Mouse (Mus musculus) neural tube, embryonic 15.5 days (tissue): ENCODE measurements around the gene Ttll1. TPM values are rescaled to one million over a fixed set of nuclear protein-coding genes. Genes with fewer than 3 reads are reported as not detected.

Experiments
- ATAC-seq: fragments of 200-750 bp; cut with Nextera tagmentation; 2 replicates; pipeline ENCODE4 v1.8.0; 2017; ENCODE audit warnings: mild to moderate bottlenecking, moderate TSS enrichment, moderate library complexity; ENCODE audit not compliant: low FRiP score
- H3K27ac ChIP-seq: fragments of 300-500 bp; sonication (generic); replicated peaks from 2 replicates; pipeline ENCODE4 v1.5.1; 2015; ENCODE audit warnings: mild to moderate bottlenecking, inconsistent platforms
- H3K27me3 ChIP-seq: fragments of 300-500 bp; sonication (generic); replicated peaks from 2 replicates; pipeline ENCODE4 v1.6.1; 2015; ENCODE audit warnings: inconsistent platforms
- H3K36me3 ChIP-seq: fragments of 300-500 bp; sonication (generic); 2 replicates; pipeline ENCODE4 v1.6.1; 2015; ENCODE audit warnings: inconsistent platforms
- H3K4me1 ChIP-seq: fragments of 300-500 bp; sonication (generic); 2 replicates; pipeline ENCODE4 v1.6.1; 2015; ENCODE audit warnings: inconsistent platforms
- H3K4me2 ChIP-seq: fragments of 300-500 bp; sonication (generic); 2 replicates; pipeline ENCODE4 v1.6.1; 2015; ENCODE audit warnings: inconsistent platforms, mild to moderate bottlenecking, moderate library complexity
- H3K4me3 ChIP-seq: fragments of 300-500 bp; sonication (generic); replicated peaks from 2 replicates; pipeline ENCODE4 v1.5.1; 2015; ENCODE audit warnings: mild to moderate bottlenecking, inconsistent platforms
- H3K9ac ChIP-seq: fragments of 300-500 bp; sonication (generic); replicated peaks from 2 replicates; pipeline ENCODE4 v1.6.1; 2015; ENCODE audit warnings: mild to moderate bottlenecking, inconsistent platforms
- H3K9me3 ChIP-seq: fragments of 300-500 bp; sonication (generic); replicated peaks from 2 replicates; pipeline ENCODE4 v1.6.1; 2016; ENCODE audit warnings: inconsistent platforms
- WGBS: fragments of 180-500 bp; shearing (Covaris S2); methylation state at CpG from one replicate; pipeline ENCODE4 v1.1.7; 2015; ENCODE audit warnings: mixed read lengths; 5-methylcytosine and 5-hydroxymethylcytosine counted together
- polyA plus RNA-seq: library from polyadenylated mRNA; unstranded; fragments of >200 nt; fragmentation: Nextera tagmentation; extraction: Ambion mirVana; gene quantifications from 2 replicates; pipeline ENCODE4 v1.2.1, GENCODE M21; 2015

Ttll1 gene
- polyA plus RNA-seq, 1 experiment from 2014 or later, result 112 TPM

DNA sequence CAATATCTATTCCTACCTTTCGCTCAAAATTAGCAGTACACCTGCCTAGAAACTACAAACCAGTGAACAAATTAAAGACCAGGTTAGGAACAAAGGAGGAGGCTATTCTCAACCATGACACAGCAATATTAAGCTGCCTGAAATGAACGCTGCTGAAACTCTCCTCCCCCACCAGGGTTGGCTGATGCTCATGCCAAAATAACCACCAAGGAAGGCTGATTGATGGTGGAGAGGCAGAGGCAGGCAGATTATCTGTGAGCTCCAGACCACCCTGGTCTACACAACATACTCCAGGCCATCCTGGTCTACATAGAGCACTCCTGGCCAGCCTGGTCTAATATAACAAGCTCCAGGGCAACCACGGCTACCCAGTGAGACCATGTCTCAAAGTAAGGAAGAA lies 15.5 kb downstream of the Ttll1 start:
- Histone ChIP-seq H3K4me1 (no peaks in the 10 kb centered on the region), H3K4me2 (no peak overlapping the region), H3K9ac (no peak overlapping the region), H3K9me3 (no peaks in the 10 kb centered on the region), H3K27me3 (no peaks in the 10 kb centered on the region), H3K4me3 (no peak overlapping the region), H3K36me3 (peaks cover 96% of the 10 kb centered on the region), H3K27ac (no peak overlapping the region)
- WGBS, result 88% methylated on average over 3 of the region's 3 CpGs
- no peak for ATAC-seq

DNA sequence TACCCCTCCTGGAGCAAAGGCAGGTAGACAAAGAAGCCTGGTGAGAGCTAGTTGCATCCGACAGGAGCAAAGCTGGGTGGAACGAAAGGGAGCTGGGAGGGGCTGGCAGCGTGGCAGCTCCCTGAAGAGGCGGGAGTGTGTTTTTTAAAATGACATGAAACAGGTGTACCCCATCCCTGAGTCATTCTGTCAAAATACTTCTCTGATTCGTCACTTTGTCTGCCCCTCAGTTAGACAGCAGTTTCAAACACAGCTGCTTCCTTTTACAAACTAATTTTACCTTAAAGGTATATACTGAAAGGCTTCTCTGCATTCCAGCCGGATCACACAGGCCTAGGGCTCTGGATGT lies 16.1 kb downstream of the Ttll1 start:
- Histone ChIP-seq H3K27ac (no peak overlapping the region), H3K27me3 (no peaks in the 10 kb centered on the region), H3K9ac (no peak overlapping the region), H3K4me3 (no peak overlapping the region), H3K4me2 (no peak overlapping the region), H3K36me3 (peaks cover 96% of the 10 kb centered on the region), H3K9me3 (no peaks in the 10 kb centered on the region), H3K4me1 (no peaks in the 10 kb centered on the region)
- no peak for ATAC-seq
- 69% methylated on average over 6 of the region's 6 CpGs for WGBS

DNA sequence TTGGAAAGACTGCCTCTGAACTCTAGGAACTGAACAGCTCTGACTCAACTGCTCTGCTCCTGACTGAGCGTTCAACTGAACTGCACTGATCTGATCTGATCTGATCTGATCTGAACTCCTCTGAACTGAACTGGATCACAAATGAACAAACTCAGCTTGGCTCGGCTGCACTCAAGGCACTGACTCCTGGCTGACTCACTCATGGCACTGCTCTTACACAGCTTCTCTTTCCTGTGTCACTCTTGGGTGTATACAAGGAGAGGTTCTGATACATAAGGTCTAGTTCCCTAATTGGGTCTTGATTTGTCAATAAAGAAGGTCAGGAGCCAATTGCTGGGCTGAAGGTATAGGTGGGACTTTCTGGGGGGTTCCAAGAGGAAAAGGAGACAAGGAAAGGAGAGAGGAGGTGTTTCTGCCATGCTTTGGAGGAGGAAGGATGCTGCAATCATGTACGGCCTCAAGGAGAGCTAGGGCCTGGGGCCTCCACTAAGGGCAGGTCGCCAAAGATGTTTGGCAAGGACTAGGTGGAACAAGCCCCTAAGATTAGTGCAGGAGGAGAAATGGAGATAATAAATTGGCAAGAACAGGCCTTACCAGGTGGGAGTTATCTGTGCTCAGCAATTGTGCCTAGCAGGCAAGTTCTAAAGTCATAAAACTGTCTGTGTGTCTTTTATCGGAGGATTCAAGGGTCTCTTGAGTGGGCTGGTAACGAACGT lies 16.7 kb downstream of the Ttll1 start:
- Histone ChIP-seq H3K36me3 (peaks cover 94% of the 10 kb centered on the region), H3K4me2 (no peak overlapping the region), H3K4me3 (no peak overlapping the region), H3K27ac (no peak overlapping the region), H3K27me3 (no peaks in the 10 kb centered on the region), H3K9me3 (no peaks in the 10 kb centered on the region), H3K4me1 (no peaks in the 10 kb centered on the region), H3K9ac (no peak overlapping the region)
- 69% methylated on average over 7 of the region's 7 CpGs for whole genome bisulfite sequencing
- no peak for ATAC-seq

DNA sequence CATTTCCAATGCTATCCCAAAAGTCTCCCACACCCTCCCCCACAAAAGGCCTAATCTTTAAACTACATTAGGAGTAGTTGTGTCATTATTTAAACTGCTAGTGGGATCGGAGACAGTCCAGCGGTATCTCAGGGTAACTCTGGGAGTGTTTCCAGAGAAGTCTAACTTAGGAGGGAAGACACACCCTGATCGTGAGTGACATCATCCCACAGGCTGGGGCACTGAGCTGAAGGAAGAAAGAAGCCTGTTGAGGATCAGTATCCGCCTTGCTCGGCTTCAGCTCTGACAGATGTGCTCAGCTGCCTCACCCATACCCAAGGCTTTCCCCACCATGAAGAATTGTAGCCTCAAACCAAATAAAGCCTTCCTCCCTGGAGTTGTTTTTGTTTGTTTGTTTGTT lies 18.8 kb downstream of the Ttll1 start:
- H3K4me2 ChIP-seq, result no peak overlapping the region
- H3K36me3 ChIP-seq, result peaks cover 89% of the 10 kb centered on the region
- no peak for ATAC-seq
- no peak overlapping the region for H3K27ac ChIP-seq
- H3K27me3 ChIP-seq, result no peaks in the 10 kb centered on the region
- no peak overlapping the region for H3K9ac ChIP-seq
- WGBS, result 88% methylated on average over 5 of the region's 5 CpGs
- H3K9me3 ChIP-seq, result no peaks in the 10 kb centered on the region
- no peaks in the 10 kb centered on the region for H3K4me1 ChIP-seq
- H3K4me3 ChIP-seq, result no peak overlapping the region

DNA sequence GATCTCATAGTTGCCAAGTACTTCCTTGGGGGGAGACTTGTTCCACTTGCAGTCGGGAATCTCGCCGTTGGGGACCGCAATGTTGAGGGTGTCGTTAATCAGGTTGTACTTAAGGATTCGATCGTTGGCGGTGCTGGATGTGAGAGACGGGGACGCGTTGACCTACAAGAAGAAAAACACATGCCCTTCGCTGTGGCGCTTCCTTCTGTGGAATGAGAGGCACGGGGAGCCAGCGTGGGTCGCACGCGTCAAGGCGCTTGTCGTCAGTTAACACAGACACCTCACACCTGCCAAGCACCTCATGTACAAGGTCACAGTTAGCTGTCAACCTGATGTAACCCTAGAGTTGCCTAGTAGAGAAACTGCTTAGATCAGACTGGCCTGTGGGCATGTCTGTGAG lies 21.2 kb downstream of the Ttll1 start:
- Histone ChIP-seq H3K9me3 (no peaks in the 10 kb centered on the region), H3K4me1 (no peaks in the 10 kb centered on the region), H3K4me3 (no peak overlapping the region), H3K36me3 (peaks cover 86% of the 10 kb centered on the region), H3K27me3 (no peaks in the 10 kb centered on the region), H3K27ac (no peak overlapping the region), H3K9ac (no peak overlapping the region), H3K4me2 (no peak overlapping the region)
- 93% methylated on average over 20 of the region's 20 CpGs for WGBS
- ATAC-seq, result no peak

DNA sequence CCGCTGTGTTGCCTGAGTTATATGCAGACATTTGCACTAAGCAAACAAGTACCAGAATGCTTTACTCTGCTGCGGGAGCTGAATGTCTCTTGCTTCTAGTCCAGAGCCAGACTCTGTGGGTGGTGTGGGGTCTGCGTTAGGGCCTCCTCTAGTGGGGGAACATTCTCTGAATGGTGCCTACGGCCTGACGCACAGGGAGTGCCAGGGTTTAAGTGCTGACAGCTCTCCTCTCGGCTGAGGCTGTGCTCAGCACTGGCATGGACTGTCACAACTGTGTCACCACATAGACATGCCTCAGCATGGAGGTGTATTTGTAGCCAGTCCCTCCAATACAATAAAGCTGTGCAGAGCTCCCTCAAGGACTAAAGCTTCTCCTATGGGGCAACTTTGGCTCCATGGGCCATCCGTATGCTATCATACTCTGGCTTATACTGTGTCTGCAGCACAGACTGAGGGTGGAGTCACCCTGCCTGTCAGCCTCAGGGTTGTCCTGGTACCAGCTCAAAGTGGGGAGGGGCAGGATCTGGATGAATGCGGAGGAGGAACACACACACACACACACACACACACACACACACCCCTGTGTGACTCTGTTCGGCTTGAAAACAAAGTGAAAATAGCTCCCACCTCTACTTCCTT lies 23.1 kb downstream of the Ttll1 start:
- no peaks in the 10 kb centered on the region for H3K4me1 ChIP-seq
- no peak overlapping the region for H3K4me2 ChIP-seq
- H3K9me3 ChIP-seq, result no peaks in the 10 kb centered on the region
- no peak overlapping the region for H3K4me3 ChIP-seq
- H3K36me3 ChIP-seq, result peaks cover 78% of the 10 kb centered on the region
- H3K9ac ChIP-seq, result no peak overlapping the region
- 68% methylated on average over 9 of the region's 9 CpGs for WGBS
- ATAC-seq, result no peak
- H3K27ac ChIP-seq, result no peak overlapping the region
- no peaks in the 10 kb centered on the region for H3K27me3 ChIP-seq

DNA sequence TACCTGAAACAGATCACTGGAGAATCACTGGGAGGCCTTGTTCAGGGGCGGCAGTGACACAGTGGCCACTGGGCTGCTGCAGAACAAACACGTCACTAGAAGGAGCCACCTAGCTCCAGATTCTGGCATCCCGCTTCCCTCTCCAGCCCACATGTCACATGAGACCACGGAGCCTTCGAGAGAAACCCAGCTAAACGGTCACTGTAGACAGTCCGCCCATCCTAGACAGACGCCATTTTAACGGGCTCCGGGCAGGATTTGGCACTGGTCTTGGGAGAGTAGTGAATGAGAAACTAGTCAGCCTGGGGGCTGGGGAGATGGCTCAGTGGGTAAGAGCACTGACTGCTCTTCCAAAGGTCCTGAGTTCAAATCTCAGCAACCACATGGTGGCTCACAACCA lies 26.4 kb downstream of the Ttll1 start:
- no peak overlapping the region for H3K27ac ChIP-seq
- WGBS, result 91% methylated on average over 10 of the region's 10 CpGs
- H3K27me3 ChIP-seq, result no peaks in the 10 kb centered on the region
- H3K9me3 ChIP-seq, result no peaks in the 10 kb centered on the region
- H3K36me3 ChIP-seq, result peaks cover 49% of the 10 kb centered on the region
- H3K4me2 ChIP-seq, result no peak overlapping the region
- no peak overlapping the region for H3K4me3 ChIP-seq
- ATAC-seq, result no peak
- no peaks in the 10 kb centered on the region for H3K4me1 ChIP-seq
- no peak overlapping the region for H3K9ac ChIP-seq

DNA sequence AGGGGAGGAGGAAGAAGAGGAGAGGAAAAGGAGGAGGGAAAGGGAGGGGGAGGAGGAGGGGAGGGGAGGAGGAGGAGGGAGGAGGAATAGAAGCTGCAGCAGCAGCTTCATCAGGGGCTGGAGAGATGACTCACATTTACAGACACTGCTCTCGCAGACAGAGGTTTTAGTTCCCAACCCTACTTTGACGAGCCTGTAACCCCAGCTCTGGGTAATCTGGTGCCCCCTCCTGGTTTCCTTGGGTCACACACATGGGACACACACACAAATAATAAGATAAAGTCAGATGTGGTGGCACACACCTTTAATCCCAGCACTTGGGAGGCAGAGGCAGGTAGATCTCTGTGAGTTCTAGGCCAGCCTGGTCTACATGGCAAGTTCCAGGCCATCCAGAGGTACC lies 27.2 kb downstream of the Ttll1 start:
- ATAC-seq, result no peak
- H3K36me3 ChIP-seq, result peaks cover 44% of the 10 kb centered on the region
- WGBS, result 31% methylated on average over 2 of the region's 2 CpGs

DNA sequence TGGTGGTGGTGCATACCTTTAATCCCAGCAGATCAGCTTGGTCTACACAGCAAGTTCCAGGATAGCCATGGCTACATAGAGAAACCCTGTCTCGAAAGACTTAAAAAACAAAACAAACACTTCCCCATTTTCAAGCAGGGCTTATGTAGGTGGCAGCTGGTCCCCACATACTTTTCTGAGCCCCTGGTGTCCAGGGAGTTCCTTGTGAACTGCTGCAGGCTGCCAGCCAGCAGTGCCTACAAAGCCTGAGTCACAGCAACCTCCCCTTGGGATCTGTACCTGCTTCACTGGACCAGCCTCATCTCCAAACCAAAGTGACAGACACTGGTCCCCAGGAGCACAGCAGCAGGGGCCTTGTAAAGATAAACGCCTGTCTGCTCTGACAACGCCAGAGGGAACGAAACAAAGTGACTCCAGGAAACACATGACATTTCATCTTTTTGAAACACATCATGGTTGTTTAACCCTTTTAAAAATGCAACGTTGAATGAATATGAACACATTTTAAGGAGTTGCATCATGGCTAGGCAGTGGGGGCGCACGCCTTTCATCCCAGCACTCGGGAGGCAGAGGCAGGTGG lies 28.0 kb downstream of the Ttll1 start:
- 73% methylated on average over 8 of the region's 8 CpGs for WGBS
- Histone ChIP-seq H3K36me3 (peaks cover 38% of the 10 kb centered on the region), H3K9me3 (no peaks in the 10 kb centered on the region), H3K4me3 (no peak overlapping the region), H3K9ac (no peak overlapping the region), H3K27me3 (no peaks in the 10 kb centered on the region), H3K4me2 (no peak overlapping the region), H3K27ac (no peak overlapping the region), H3K4me1 (no peaks in the 10 kb centered on the region)
- ATAC-seq, result no peak

More for the DNA sequence above, 27.2 kb downstream of the Ttll1 start:
- no peak overlapping the region for H3K4me3 ChIP-seq
- no peak overlapping the region for H3K4me2 ChIP-seq
- H3K27me3 ChIP-seq, result no peaks in the 10 kb centered on the region
- H3K4me1 ChIP-seq, result no peaks in the 10 kb centered on the region
- no peaks in the 10 kb centered on the region for H3K9me3 ChIP-seq
- H3K27ac ChIP-seq, result no peak overlapping the region
- H3K9ac ChIP-seq, result no peak overlapping the region

DNA sequence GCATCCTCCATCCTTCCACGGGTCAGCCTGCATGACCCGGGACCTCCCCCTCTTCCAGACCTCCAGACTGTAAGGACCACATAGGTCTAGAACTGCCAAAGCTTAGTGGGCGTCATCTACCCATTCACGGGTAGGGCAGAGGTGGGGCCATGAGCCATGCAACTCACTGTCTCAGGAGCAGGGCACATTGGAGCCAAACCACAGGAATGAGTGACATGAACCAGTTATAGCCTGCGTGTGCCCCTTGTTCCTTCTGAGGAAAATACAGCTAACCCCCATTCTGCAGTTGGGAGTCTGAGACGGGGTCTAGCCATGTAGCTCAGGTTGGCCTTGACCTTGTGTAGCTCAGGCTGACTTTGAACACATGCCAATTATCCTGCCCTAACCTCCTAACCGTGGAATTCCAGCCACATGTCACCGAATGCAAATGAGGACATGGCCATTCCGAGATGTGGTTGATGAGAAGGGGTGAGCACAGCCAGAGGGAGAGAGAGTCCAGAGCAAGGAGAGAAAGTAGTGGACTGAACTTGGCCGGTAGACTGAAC lies 29.4 kb downstream of the Ttll1 start:
- H3K4me3 ChIP-seq, result no peak overlapping the region
- no peaks in the 10 kb centered on the region for H3K27me3 ChIP-seq
- H3K27ac ChIP-seq, result no peak overlapping the region
- H3K9me3 ChIP-seq, result no peaks in the 10 kb centered on the region
- peaks cover 24% of the 10 kb centered on the region for H3K36me3 ChIP-seq
- 72% methylated on average over 10 of the region's 10 CpGs for WGBS
- no peaks in the 10 kb centered on the region for H3K4me1 ChIP-seq
- no peak for ATAC-seq
- no peak overlapping the region for H3K9ac ChIP-seq
- H3K4me2 ChIP-seq, result no peak overlapping the region

DNA sequence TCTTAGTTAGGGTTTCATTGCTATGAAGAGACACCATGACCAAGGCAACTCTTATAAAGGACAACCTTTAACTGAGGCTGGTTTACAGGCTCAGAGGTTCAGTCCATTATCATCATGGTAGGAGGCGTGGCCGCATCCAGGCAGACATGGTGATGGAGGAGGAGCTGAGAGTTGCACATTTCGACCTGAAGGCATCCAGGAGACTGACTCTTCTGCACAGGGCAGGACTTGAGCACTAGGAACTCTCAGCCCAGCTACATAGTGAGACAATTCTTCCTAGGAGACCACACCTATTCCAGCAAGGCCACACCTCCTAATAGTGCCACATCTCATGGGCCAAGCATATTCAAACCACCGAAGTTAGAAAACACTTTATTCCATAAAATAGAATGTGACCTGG lies 30.9 kb downstream of the Ttll1 start:
- ATAC-seq, result no peak
- H3K27ac ChIP-seq, result no peak overlapping the region
- H3K4me3 ChIP-seq, result no peak overlapping the region
- no peaks in the 10 kb centered on the region for H3K27me3 ChIP-seq
- no peaks in the 10 kb centered on the region for H3K9me3 ChIP-seq
- H3K4me2 ChIP-seq, result no peak overlapping the region
- 92% methylated on average over 4 of the region's 4 CpGs for WGBS
- no peak overlapping the region for H3K9ac ChIP-seq
- peaks cover 13% of the 10 kb centered on the region for H3K36me3 ChIP-seq
- H3K4me1 ChIP-seq, result no peaks in the 10 kb centered on the region

DNA sequence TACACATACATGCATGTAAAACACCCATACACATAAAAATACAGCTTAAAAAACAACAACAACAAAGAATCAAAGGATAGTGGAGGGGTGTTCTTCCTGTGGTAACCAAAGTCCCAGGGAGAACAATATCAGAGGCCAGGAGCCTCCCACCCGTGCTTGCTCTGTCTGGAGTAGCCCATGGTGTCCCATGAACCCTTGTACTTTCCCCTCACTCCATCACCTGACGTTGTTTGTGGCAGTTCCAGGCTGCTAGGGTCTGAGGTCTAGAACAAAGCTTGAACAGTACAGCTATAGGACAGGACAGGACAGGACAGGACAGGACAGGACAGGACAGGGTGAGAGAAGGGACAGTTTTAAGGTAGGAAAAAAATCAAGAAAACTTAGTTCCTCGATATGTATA lies 32.6 kb downstream of the Ttll1 start:
- no peaks in the 10 kb centered on the region for H3K4me1 ChIP-seq
- no peak overlapping the region for H3K9ac ChIP-seq
- no peak overlapping the region for H3K4me3 ChIP-seq
- WGBS, result 66% methylated on average over 3 of the region's 3 CpGs
- H3K27ac ChIP-seq, result no peak overlapping the region
- no peaks in the 10 kb centered on the region for H3K9me3 ChIP-seq
- ATAC-seq, result no peak
- 0 out of 2 replicates have a peak, but pooled peaks cover 5% of the 10 kb centered on the region for H3K36me3 ChIP-seq
- no peak overlapping the region for H3K4me2 ChIP-seq
- H3K27me3 ChIP-seq, result no peaks in the 10 kb centered on the region
